Mouse (Mus musculus) midbrain, embryonic 11.5 days (tissue): Measurements from ENCODE around the gene Ppp1r11. TPM values are rescaled to one million over a fixed set of nuclear protein-coding genes. Genes with fewer than 3 reads are reported as not detected.

Experiments
- ATAC-seq: fragments of 200-750 bp; cut with Nextera tagmentation; 2 replicates; pipeline ENCODE4 v1.8.0; 2017; ENCODE audit warnings: moderate TSS enrichment, moderate library complexity; ENCODE audit not compliant: low FRiP score
- DNase-seq: peaks from one replicate; pipeline ENCODE4 v3.0.0; 2015; ENCODE audit warnings: low spot score; ENCODE audit errors: missing footprints
- H3K27ac ChIP-seq: fragments of 300-500 bp; sonication (generic); 2 replicates; pipeline ENCODE4 v1.5.1; 2014; ENCODE audit warnings: low read depth, low read length
- H3K27me3 ChIP-seq: fragments of 300-500 bp; sonication (generic); 2 replicates; pipeline ENCODE4 v1.6.1; 2014; ENCODE audit warnings: mild to moderate bottlenecking, low read length, moderate library complexity, mixed read lengths; ENCODE audit not compliant: control insufficient read depth, insufficient read depth
- H3K36me3 ChIP-seq: fragments of 300-500 bp; sonication (generic); 2 replicates; pipeline ENCODE4 v1.6.1; 2014; ENCODE audit warnings: mild to moderate bottlenecking, low read length, moderate library complexity, mixed read lengths; ENCODE audit not compliant: control insufficient read depth, insufficient read depth
- H3K4me1 ChIP-seq: fragments of 300-500 bp; sonication (generic); 2 replicates; pipeline ENCODE4 v1.6.1; 2014; ENCODE audit warnings: low read length; ENCODE audit not compliant: control insufficient read depth, insufficient read depth
- H3K4me2 ChIP-seq: fragments of 300-500 bp; sonication (generic); 2 replicates; pipeline ENCODE4 v1.6.1; 2014; ENCODE audit warnings: mild to moderate bottlenecking, moderate library complexity
- H3K4me3 ChIP-seq: fragments of 300-500 bp; sonication (generic); 2 replicates; pipeline ENCODE4 v1.5.1; 2014; ENCODE audit warnings: low read depth, low read length
- H3K9ac ChIP-seq: fragments of 300-500 bp; sonication (generic); 2 replicates; pipeline ENCODE4 v1.6.1; 2014; ENCODE audit warnings: low read length
- H3K9me3 ChIP-seq: fragments of 300-500 bp; sonication (generic); 2 replicates; pipeline ENCODE4 v1.6.1; 2016; ENCODE audit warnings: low read length; ENCODE audit not compliant: control insufficient read depth
- WGBS: fragments of 180-500 bp; shearing (Covaris S2); extraction: QIAGEN DNeasy Blood & Tissue Kit; methylation state at CpG from one replicate; pipeline ENCODE4 v1.1.7; 2014; 5-methylcytosine and 5-hydroxymethylcytosine counted together
- polyA plus RNA-seq: library from polyadenylated mRNA; unstranded; fragments of >200 nt; fragmentation: Nextera tagmentation; extraction: Ambion mirVana; gene quantifications from 2 replicates; pipeline ENCODE4 v1.2.1, GENCODE M21; 2014

Gene Ppp1r11
- polyA plus RNA-seq, 1 experiment from 2014 or later: 157 TPM

- Histone ChIP-seq H3K9ac (no peak overlapping the region), H3K9me3 (no peaks in the 10 kb centered on the region), H3K4me2 (no peak overlapping the region), H3K4me3 (no peak overlapping the region), H3K27me3 (no peaks in the 10 kb centered on the region), H3K27ac (no peak overlapping the region), H3K4me1 (no peaks in the 10 kb centered on the region), H3K36me3 (no peaks in the 10 kb centered on the region)
- 78% methylated on average over 6 of the region's 6 CpGs for WGBS
- no peak for ATAC-seq
- peak; percentile 64 for DNase-seq
Measured at GRCm38 (mm10) chr17:36971172-36971850, 19.8 kb upstream of the Ppp1r11 start.

GRCm38 (mm10) chr17:36970316-36970890 is 18.9 kb upstream of the Ppp1r11 start:
- ATAC-seq: no peak
- no peak for DNase-seq
- Histone ChIP-seq H3K4me1 (no peaks in the 10 kb centered on the region), H3K36me3 (no peaks in the 10 kb centered on the region), H3K9ac (no peak overlapping the region), H3K4me2 (no peak overlapping the region), H3K27me3 (no peaks in the 10 kb centered on the region), H3K27ac (no peak overlapping the region), H3K9me3 (no peaks in the 10 kb centered on the region), H3K4me3 (no peak overlapping the region)
- WGBS: 88% methylated on average over 14 of the region's 14 CpGs

- no peak for DNase-seq
- H3K4me3 ChIP-seq: no peak overlapping the region
- no peak for ATAC-seq
- H3K36me3 ChIP-seq: no peaks in the 10 kb centered on the region
- 97% methylated on average over 1 of the region's 1 CpGs for WGBS
- H3K27me3 ChIP-seq: no peaks in the 10 kb centered on the region
- no peaks in the 10 kb centered on the region for H3K9me3 ChIP-seq
- no peak overlapping the region for H3K27ac ChIP-seq
- no peak overlapping the region for H3K9ac ChIP-seq
- H3K4me1 ChIP-seq: no peaks in the 10 kb centered on the region
- H3K4me2 ChIP-seq: no peak overlapping the region
Measured at GRCm38 (mm10) chr17:36966875-36967274, 15.3 kb upstream of the Ppp1r11 start.

DNA sequence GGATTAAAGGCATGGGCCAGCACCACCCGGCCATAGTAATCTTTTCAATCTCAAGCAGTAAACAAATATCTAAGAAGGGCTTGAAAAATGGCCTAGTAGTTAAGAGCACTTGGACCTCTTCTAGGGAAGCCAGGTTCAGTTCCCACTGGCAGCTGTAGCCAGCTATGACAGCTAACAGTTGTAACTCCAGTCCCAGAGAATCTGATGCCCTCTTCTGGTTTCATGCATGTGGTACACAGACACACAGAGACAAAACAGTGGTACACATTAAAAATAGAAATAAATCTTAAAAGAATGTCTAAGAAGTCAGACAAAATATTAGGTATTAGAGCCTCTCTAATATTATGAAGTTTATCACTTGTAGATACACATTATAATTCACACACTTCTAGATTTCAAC is 9.6 kb upstream of the Ppp1r11 start:
- Histone ChIP-seq H3K4me3 (no peak overlapping the region), H3K27ac (no peak overlapping the region), H3K27me3 (no peaks in the 10 kb centered on the region), H3K4me1 (peaks cover 10% of the 10 kb centered on the region), H3K9ac (no peak overlapping the region), H3K36me3 (no peaks in the 10 kb centered on the region), H3K9me3 (no peaks in the 10 kb centered on the region), H3K4me2 (no peak overlapping the region)
- DNase-seq: peak; percentile 72
- WGBS: 79% methylated on average over 1 of the region's 1 CpGs
- ATAC-seq: no peak

DNA sequence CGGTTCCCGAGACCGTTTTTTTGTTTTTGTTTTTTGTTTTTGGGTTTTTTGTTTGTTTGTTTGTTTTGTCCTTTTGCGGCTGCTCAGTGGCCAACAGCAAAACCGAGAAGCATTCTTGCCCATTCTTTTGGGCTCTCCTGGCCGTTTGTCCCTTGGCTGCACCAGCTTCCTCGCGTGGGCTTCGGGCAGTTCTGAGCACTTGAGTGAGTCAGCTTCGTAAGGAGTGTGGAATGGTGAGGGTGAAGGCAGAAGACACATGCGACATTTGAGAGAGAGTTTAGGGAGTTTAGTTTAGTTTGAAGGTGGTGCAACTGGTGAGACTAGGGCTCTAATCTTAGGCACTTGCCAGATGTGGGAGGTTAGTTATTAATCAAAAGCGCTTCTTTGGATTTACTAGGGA is 7.3 kb upstream of the Ppp1r11 start:
- Histone ChIP-seq H3K4me3 (peak overlapping the region; percentile 69), H3K9me3 (no peaks in the 10 kb centered on the region), H3K9ac (peak overlapping the region; percentile 84), H3K27me3 (no peaks in the 10 kb centered on the region), H3K4me1 (peaks cover 10% of the 10 kb centered on the region), H3K36me3 (no peaks in the 10 kb centered on the region), H3K27ac (no peak overlapping the region), H3K4me2 (peak overlapping the region; percentile 75)
- DNase-seq: no peak
- ATAC-seq: no peak
- 13% methylated on average over 12 of the region's 12 CpGs for WGBS

GRCm38 (mm10) chr17:36957999-36958743 is 6.6 kb upstream of the Ppp1r11 start, which contains the start of the genes Znrd1 and Znrd1as:
Gene Znrd1, minus strand, starts transcription at chr17:36958559.
Gene Znrd1as, plus strand, starts transcription at chr17:36958592.
- Histone ChIP-seq H3K4me3 (peak within 1 kb of the TSS; percentile 69), H3K27ac (no peak within 1 kb of the TSS), H3K27me3 (no peaks in the 10 kb centered on the region), H3K4me2 (peak within 1 kb of the TSS; percentile 75), H3K36me3 (no peaks in the 10 kb centered on the region), H3K9ac (peak within 1 kb of the TSS; percentile 84), H3K4me1 (peaks cover 10% of the 10 kb centered on the region), H3K9me3 (no peaks in the 10 kb centered on the region)
- ATAC-seq (peak; percentile 98), DNase-seq (peak; percentile 100)
- WGBS: under 1% methylated on average over 46 of the region's 46 CpGs

- Histone ChIP-seq H3K9ac (no peak overlapping the region), H3K27ac (no peak overlapping the region), H3K4me1 (peaks cover 14% of the 10 kb centered on the region), H3K9me3 (no peaks in the 10 kb centered on the region), H3K27me3 (no peaks in the 10 kb centered on the region), H3K4me3 (no peak overlapping the region), H3K4me2 (no peak overlapping the region), H3K36me3 (peaks cover 7% of the 10 kb centered on the region; the same call in 1 of the 2 replicates)
- ATAC-seq (no peak), DNase-seq (no peak)
- WGBS: 86% methylated on average over 1 of the region's 1 CpGs
Measured at GRCm38 (mm10) chr17:36953062-36953461, 1.5 kb upstream of the Ppp1r11 start.

DNA sequence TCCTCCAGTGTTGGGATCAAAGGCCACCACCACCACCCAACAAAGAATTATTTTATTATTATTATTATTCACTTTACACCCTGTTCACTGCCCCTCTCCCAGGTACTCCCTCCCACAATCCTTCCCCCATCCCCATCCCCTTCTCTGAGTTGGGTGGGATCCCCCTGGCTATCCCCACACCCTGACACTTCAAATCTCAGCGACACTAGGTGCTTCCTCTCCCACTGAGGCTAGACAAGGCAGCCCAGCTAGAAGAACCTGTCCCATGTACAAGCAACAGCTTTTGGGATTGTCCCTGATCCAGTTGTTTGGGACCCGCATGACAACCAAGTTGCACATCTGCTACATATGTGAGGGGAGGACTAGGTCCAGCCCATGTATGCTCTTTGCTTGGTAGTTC is 1.1 kb upstream of the Ppp1r11 start:
- no peak overlapping the region for H3K27ac ChIP-seq
- peaks cover 13% of the 10 kb centered on the region for H3K4me1 ChIP-seq
- H3K27me3 ChIP-seq: no peaks in the 10 kb centered on the region
- peaks cover 7% of the 10 kb centered on the region; the same call in 1 of the 2 replicates for H3K36me3 ChIP-seq
- H3K9ac ChIP-seq: no peak overlapping the region
- H3K4me3 ChIP-seq: no peak overlapping the region
- no peaks in the 10 kb centered on the region for H3K9me3 ChIP-seq
- H3K4me2 ChIP-seq: no peak overlapping the region
- DNase-seq (peak; percentile 72), ATAC-seq (no peak)
- WGBS: 89% methylated on average over 2 of the region's 2 CpGs

DNA sequence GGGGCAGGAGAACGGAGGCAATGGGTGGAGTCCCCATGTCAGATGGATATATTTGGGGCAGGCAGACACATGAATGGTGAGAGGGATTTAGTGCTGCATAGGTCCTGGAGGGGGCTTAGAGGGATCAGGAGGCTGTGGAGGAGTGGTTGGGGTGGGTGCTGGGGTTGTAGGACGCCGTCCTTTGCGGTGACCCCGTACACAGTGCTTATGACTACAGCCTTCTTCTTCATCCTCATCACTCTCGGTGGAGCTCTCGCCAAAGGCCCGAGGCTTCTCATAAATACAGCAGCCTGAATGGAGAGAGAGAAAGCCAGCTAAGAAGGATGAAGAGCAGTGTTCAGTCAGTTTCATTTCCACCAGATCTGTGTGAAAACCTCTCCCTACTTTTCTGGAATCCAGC is 2.3 kb downstream of the Ppp1r11 start:
- no peak overlapping the region for H3K27ac ChIP-seq
- WGBS: 89% methylated on average over 8 of the region's 8 CpGs

More for the DNA sequence above, 2.3 kb downstream of the Ppp1r11 start:
- Histone ChIP-seq H3K4me2 (no peak overlapping the region), H3K9me3 (no peaks in the 10 kb centered on the region), H3K9ac (no peak overlapping the region), H3K4me3 (no peak overlapping the region), H3K4me1 (peaks cover 14% of the 10 kb centered on the region), H3K36me3 (peaks cover 7% of the 10 kb centered on the region; the same call in 1 of the 2 replicates), H3K27me3 (peaks cover 18% of the 10 kb centered on the region)
- ATAC-seq (no peak), DNase-seq (peak; percentile 12)
